Mouse (Mus musculus): ENCODE data around the gene Smim24. TPM values are rescaled to one million over a fixed set of nuclear protein-coding genes. Genes with fewer than 3 reads are reported as not detected.

Gene Smim24
- polyA plus RNA-seq, 1 experiment from 2014 or later, result 1.8 TPM

Small RNA genes within 50 kb of the gene (microRNA-seq; reads per million reads assigned to microRNA genes)
- gene Mir1191b, result 1.3 reads per million
- gene Mir6913, result not detected

Other genes starting within 250 kb of the Smim24 start
- 54.2 and 57.0 TPM in 2 replicates for gene Pias4, start 225.1 kb upstream of the Smim24 start, polyA plus RNA-seq (2015; fragmentation: Nextera tagmentation; extraction: Ambion mirVana)
- gene Eef2, start 216.4 kb upstream of the Smim24 start, polyA plus RNA-seq (2015; fragmentation: Nextera tagmentation; extraction: Ambion mirVana), result 555 and 583 TPM in 2 replicates
- gene Dapk3, start 210.0 kb upstream of the Smim24 start, polyA plus RNA-seq (2015; fragmentation: Nextera tagmentation; extraction: Ambion mirVana), result 43.5 and 47.7 TPM in 2 replicates
- not detected in 2 replicates for gene 4930442H23Rik, start 209.2 kb upstream of the Smim24 start, polyA plus RNA-seq (2015; fragmentation: Nextera tagmentation; extraction: Ambion mirVana)
- not detected in 2 replicates for gene Nmrk2, start 191.0 kb upstream of the Smim24 start, polyA plus RNA-seq (2015; fragmentation: Nextera tagmentation; extraction: Ambion mirVana)
- gene Atcay, start 162.2 kb upstream of the Smim24 start, polyA plus RNA-seq (2015; fragmentation: Nextera tagmentation; extraction: Ambion mirVana), result 44.5 and 54.2 TPM in 2 replicates
- 9.7 and 10.9 TPM in 2 replicates for gene Zfr2, start 159.9 kb upstream of the Smim24 start, polyA plus RNA-seq (2015; fragmentation: Nextera tagmentation; extraction: Ambion mirVana)
- gene Matk, start 140.1 kb upstream of the Smim24 start, polyA plus RNA-seq (2015; fragmentation: Nextera tagmentation; extraction: Ambion mirVana), result 5.6 and 7.4 TPM in 2 replicates
- 134 and 135 TPM in 2 replicates for gene Mrpl54, start 126.1 kb upstream of the Smim24 start, polyA plus RNA-seq (2015; fragmentation: Nextera tagmentation; extraction: Ambion mirVana)
- gene Apba3, start 126.1 kb upstream of the Smim24 start, polyA plus RNA-seq (2015; fragmentation: Nextera tagmentation; extraction: Ambion mirVana), result 28.6 and 32.3 TPM in 2 replicates
- 6.2 and 7.1 TPM in 2 replicates for gene Tjp3, start 101.5 kb upstream of the Smim24 start, polyA plus RNA-seq (2015; fragmentation: Nextera tagmentation; extraction: Ambion mirVana)
- 73.1 and 87.2 TPM in 2 replicates for gene Pip5k1c, start 100.1 kb upstream of the Smim24 start, polyA plus RNA-seq (2015; fragmentation: Nextera tagmentation; extraction: Ambion mirVana)
- 39.9 and 42.0 TPM in 2 replicates for gene Cactin, start 71.9 kb upstream of the Smim24 start, polyA plus RNA-seq (2015; fragmentation: Nextera tagmentation; extraction: Ambion mirVana)
- 2.6 and 3.8 TPM in 2 replicates for gene Tbxa2r, start 64.3 kb upstream of the Smim24 start, polyA plus RNA-seq (2015; fragmentation: Nextera tagmentation; extraction: Ambion mirVana)
- gene Gipc3, start 49.8 kb upstream of the Smim24 start, polyA plus RNA-seq (2015; fragmentation: Nextera tagmentation; extraction: Ambion mirVana), result not detected in 2 replicates
- 60.6 and 61.1 TPM in 2 replicates for gene Hmg20b, start 42.6 kb upstream of the Smim24 start, polyA plus RNA-seq (2015; fragmentation: Nextera tagmentation; extraction: Ambion mirVana)
- gene Mfsd12, start 35.6 kb upstream of the Smim24 start, polyA plus RNA-seq (2015; fragmentation: Nextera tagmentation; extraction: Ambion mirVana), result 6.3 and 6.8 TPM in 2 replicates
- gene 4930404N11Rik, start 27.2 kb upstream of the Smim24 start, polyA plus RNA-seq (2015; fragmentation: Nextera tagmentation; extraction: Ambion mirVana), result 0.44 and 0.45 TPM in 2 replicates
- 117 and 128 TPM in 2 replicates for gene Fzr1, start 14.5 kb upstream of the Smim24 start, polyA plus RNA-seq (2015; fragmentation: Nextera tagmentation; extraction: Ambion mirVana)
- gene Dohh, start 8.6 kb upstream of the Smim24 start, polyA plus RNA-seq (2015; fragmentation: Nextera tagmentation; extraction: Ambion mirVana), result 76.7 and 87.3 TPM in 2 replicates
- 4.2 and 5.8 TPM in 2 replicates for gene Gm48551, start 8.6 kb upstream of the Smim24 start, polyA plus RNA-seq (2015; fragmentation: Nextera tagmentation; extraction: Ambion mirVana)
- 2.1 and 2.3 TPM in 2 replicates for gene Gm48552, start 4.0 kb upstream of the Smim24 start, polyA plus RNA-seq (2015; fragmentation: Nextera tagmentation; extraction: Ambion mirVana)
- gene Nfic, start 62.6 kb downstream of the Smim24 start, polyA plus RNA-seq (2015; fragmentation: Nextera tagmentation; extraction: Ambion mirVana), result 18.5 and 25.2 TPM in 2 replicates
- gene Celf5, start 89.7 kb downstream of the Smim24 start, polyA plus RNA-seq (2015; fragmentation: Nextera tagmentation; extraction: Ambion mirVana), result 48.8 and 57.4 TPM in 2 replicates
- 56.8 and 60.9 TPM in 2 replicates for gene Ncln, start 103.3 kb downstream of the Smim24 start, polyA plus RNA-seq (2015; fragmentation: Nextera tagmentation; extraction: Ambion mirVana)
- 0.52 and 0.53 TPM in 2 replicates for gene S1pr4, start 107.1 kb downstream of the Smim24 start, polyA plus RNA-seq (2015; fragmentation: Nextera tagmentation; extraction: Ambion mirVana)
- 0.48 and 0.57 TPM in 2 replicates for gene Gna15, start 131.2 kb downstream of the Smim24 start, polyA plus RNA-seq (2015; fragmentation: Nextera tagmentation; extraction: Ambion mirVana)
- gene Gna11, start 152.1 kb downstream of the Smim24 start, polyA plus RNA-seq (2015; fragmentation: Nextera tagmentation; extraction: Ambion mirVana), result 79.0 and 84.3 TPM in 2 replicates
- 430 and 502 TPM in 2 replicates for gene Aes, start 166.4 kb downstream of the Smim24 start, polyA plus RNA-seq (2015; fragmentation: Nextera tagmentation; extraction: Ambion mirVana)
- 15.1 and 17.7 TPM in 2 replicates for gene Tle2, start 181.5 kb downstream of the Smim24 start, polyA plus RNA-seq (2015; fragmentation: Nextera tagmentation; extraction: Ambion mirVana)
- gene Tle6, start 208.0 kb downstream of the Smim24 start, polyA plus RNA-seq (2015; fragmentation: Nextera tagmentation; extraction: Ambion mirVana), result 1.8 and 4.1 TPM in 2 replicates
- 2.0 and 3.7 TPM in 2 replicates for gene BC025920, start 213.2 kb downstream of the Smim24 start, polyA plus RNA-seq (2015; fragmentation: Nextera tagmentation; extraction: Ambion mirVana)
- 56.6 and 65.3 TPM in 2 replicates for gene Sirt6, start 234.7 kb downstream of the Smim24 start, polyA plus RNA-seq (2015; fragmentation: Nextera tagmentation; extraction: Ambion mirVana)
- 6.4 and 6.9 TPM in 2 replicates for gene Ankrd24, start 235.5 kb downstream of the Smim24 start, polyA plus RNA-seq (2015; fragmentation: Nextera tagmentation; extraction: Ambion mirVana)

Measured in forebrain, embryonic 13.5 days (tissue).